Mouse (Mus musculus): ENCODE measurements around the gene Ctsll3.

- no peak for TF ChIP-seq CTCF (IDR thresholded peaks at IDR 0.05; ENCODE audit: borderline replicate concordance, extremely low read depth, insufficient read depth, insufficient read length)
- no peak for TF ChIP-seq POLR2A (IDR thresholded peaks at IDR 0.05; ENCODE audit: borderline replicate concordance, extremely low read depth, insufficient read depth, insufficient read length, poor library complexity, severe bottlenecking)
Measured at GRCm38 (mm10) chr13:60755251-60755650, 47.4 kb downstream of the Ctsll3 start.
